Mouse (Mus musculus): ENCODE data around the gene Rpl24. TPM values are rescaled to one million over a fixed set of nuclear protein-coding genes. Genes with fewer than 3 reads are reported as not detected.

Rpl24 gene
- total RNA-seq, 1 experiment from 2014 or later: 417 TPM

Other genes starting within 250 kb of the Rpl24 start
- gene Nfkbiz, start 127.4 kb upstream of the Rpl24 start, total RNA-seq (2017): 138 and 154 TPM in 2 replicates
- 16.8 and 16.9 TPM in 2 replicates for gene Nxpe3, start 71.0 kb upstream of the Rpl24 start, total RNA-seq (2017)
- 20.9 and 23.3 TPM in 2 replicates for gene Cep97, start 31.4 kb upstream of the Rpl24 start, total RNA-seq (2017)
- 49.6 and 49.8 TPM in 2 replicates for gene Zbtb11, start 7.6 kb downstream of the Rpl24 start, total RNA-seq (2017)
- 87.3 and 91.0 TPM in 2 replicates for gene Pcnp, start 63.5 kb downstream of the Rpl24 start, total RNA-seq (2017)
- 25.3 and 25.5 TPM in 2 replicates for gene Trmt10c, start 71.5 kb downstream of the Rpl24 start, total RNA-seq (2017)
- gene Senp7, start 82.1 kb downstream of the Rpl24 start, total RNA-seq (2017): 107 and 127 TPM in 2 replicates
- gene Impg2, start 238.0 kb downstream of the Rpl24 start, total RNA-seq (2017): 3.4 and 4.1 TPM in 2 replicates